Mouse (Mus musculus) midbrain, embryonic 12.5 days (tissue): ENCODE data around the gene Caskin2. TPM values are rescaled to one million over a fixed set of nuclear protein-coding genes. Genes with fewer than 3 reads are reported as not detected.

ENCODE experiments used
- ATAC-seq: fragments of 200-750 bp; cut with Nextera tagmentation; 2 replicates; pipeline ENCODE4 v1.8.0; 2017; ENCODE audit warnings: low read depth, moderate TSS enrichment, moderate library complexity; ENCODE audit not compliant: low FRiP score
- H3K27ac ChIP-seq: fragments of 300-500 bp; sonication (generic); replicated peaks from 2 replicates; pipeline ENCODE4 v1.5.1; 2016; ENCODE audit warnings: mild to moderate bottlenecking
- H3K27me3 ChIP-seq: fragments of 300-500 bp; sonication (generic); 2 replicates; pipeline ENCODE4 v1.6.1; 2016; ENCODE audit warnings: mild to moderate bottlenecking
- H3K36me3 ChIP-seq: fragments of 300-500 bp; sonication (generic); 2 replicates; pipeline ENCODE4 v1.6.1; 2016
- H3K4me1 ChIP-seq: fragments of 300-500 bp; sonication (generic); 2 replicates; pipeline ENCODE4 v1.6.1; 2016
- H3K4me2 ChIP-seq: fragments of 300-500 bp; sonication (generic); replicated peaks from 2 replicates; pipeline ENCODE4 v1.6.1; 2016; ENCODE audit warnings: mild to moderate bottlenecking, moderate library complexity
- H3K4me3 ChIP-seq: fragments of 300-500 bp; sonication (generic); 2 replicates; pipeline ENCODE4 v1.5.1; 2016; ENCODE audit warnings: mild to moderate bottlenecking
- H3K9ac ChIP-seq: fragments of 300-500 bp; sonication (generic); replicated peaks from 2 replicates; pipeline ENCODE4 v1.6.1; 2016; ENCODE audit warnings: mild to moderate bottlenecking, moderate library complexity
- H3K9me3 ChIP-seq: fragments of 300-500 bp; sonication (generic); 2 replicates; pipeline ENCODE4 v1.6.1; 2016; ENCODE audit warnings: mild to moderate bottlenecking
- WGBS: fragments of 180-500 bp; shearing (Covaris S2); methylation state at CpG from one replicate; pipeline ENCODE4 v1.1.7; 2016; 5-methylcytosine and 5-hydroxymethylcytosine counted together
- polyA plus RNA-seq: library from polyadenylated mRNA; unstranded; fragments of >200 nt; fragmentation: Nextera tagmentation; extraction: Ambion mirVana; gene quantifications from 2 replicates; pipeline ENCODE4 v1.2.1, GENCODE M21; 2016

The Caskin2 gene
- polyA plus RNA-seq, 1 experiment from 2014 or later, result 15.5 TPM

- Histone ChIP-seq H3K4me1 (peaks cover 20% of the 10 kb centered on the region), H3K27me3 (peaks cover 89% of the 10 kb centered on the region), H3K36me3 (no peaks in the 10 kb centered on the region), H3K9ac (no peak overlapping the region), H3K27ac (no peak overlapping the region), H3K4me2 (no peak overlapping the region), H3K4me3 (no peak overlapping the region), H3K9me3 (no peaks in the 10 kb centered on the region)
- 66% methylated on average over 4 of the region's 4 CpGs for WGBS
- ATAC-seq, result no peak
Observed at GRCm38 (mm10) chr11:115829036-115829435, 15.6 kb upstream of the Caskin2 start.

DNA sequence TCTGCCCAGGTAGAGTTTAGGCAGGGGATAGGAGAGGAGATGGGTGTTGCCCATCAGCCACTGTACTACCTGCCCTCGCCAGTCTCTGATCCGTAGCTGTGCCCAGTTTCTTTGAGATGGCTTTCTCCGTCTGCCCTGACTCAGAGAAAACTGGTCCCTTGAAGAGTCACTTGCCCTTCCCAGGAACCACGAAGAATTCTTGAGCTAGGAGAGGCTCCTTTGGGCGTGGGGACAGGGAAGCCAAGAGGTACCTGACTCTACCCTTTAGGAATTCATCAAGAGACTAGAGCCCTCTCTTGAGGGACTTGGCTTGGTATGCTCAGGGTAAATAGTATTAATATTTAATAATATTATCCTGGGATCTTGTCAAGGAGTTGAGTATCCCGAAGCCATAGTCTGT is 14.2 kb upstream of the Caskin2 start:
- Histone ChIP-seq H3K4me3 (no peak overlapping the region), H3K27ac (no peak overlapping the region), H3K4me1 (peaks cover 23% of the 10 kb centered on the region), H3K4me2 (no peak overlapping the region), H3K9me3 (no peaks in the 10 kb centered on the region), H3K36me3 (peaks cover 2% of the 10 kb centered on the region; the same call in 1 of the 2 replicates), H3K27me3 (peaks cover 99% of the 10 kb centered on the region), H3K9ac (no peak overlapping the region)
- no peak for ATAC-seq
- WGBS, result 84% methylated on average over 6 of the region's 6 CpGs

GRCm38 (mm10) chr11:115826487-115826886 is 13.0 kb upstream of the Caskin2 start:
- H3K9ac ChIP-seq, result no peak overlapping the region
- peaks cover 95% of the 10 kb centered on the region for H3K27me3 ChIP-seq
- no peak overlapping the region for H3K27ac ChIP-seq
- H3K4me1 ChIP-seq, result peaks cover 20% of the 10 kb centered on the region
- H3K4me3 ChIP-seq, result no peak overlapping the region
- ATAC-seq, result no peak
- H3K4me2 ChIP-seq, result no peak overlapping the region
- WGBS, result 42% methylated on average over 5 of the region's 5 CpGs
- H3K36me3 ChIP-seq, result peaks cover 13% of the 10 kb centered on the region
- no peaks in the 10 kb centered on the region for H3K9me3 ChIP-seq

DNA sequence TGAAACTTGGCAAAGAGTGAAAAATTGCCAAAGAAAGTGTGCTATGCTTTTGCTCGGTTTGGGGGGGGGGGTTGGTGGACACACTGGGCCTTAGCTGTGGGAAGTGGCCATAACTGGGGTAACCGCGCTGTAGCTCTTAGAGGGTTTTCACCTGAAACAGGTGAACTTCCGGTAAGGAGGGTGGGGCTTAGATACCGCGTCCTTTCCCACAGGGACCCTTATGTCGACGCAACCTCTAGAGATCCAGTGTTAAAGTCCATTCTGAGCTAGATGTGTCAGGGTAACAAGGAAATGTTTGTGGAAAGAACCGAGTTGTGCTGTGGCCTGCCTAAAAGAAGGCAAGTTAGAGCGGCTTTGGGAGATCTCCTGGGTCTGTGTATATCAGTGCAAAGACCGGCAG is 11.4 kb upstream of the Caskin2 start:
- H3K27me3 ChIP-seq, result peaks cover 78% of the 10 kb centered on the region
- peak overlapping the region; percentile 66; the same call in 1 of the 2 replicates for H3K4me3 ChIP-seq

GRCm38 (mm10) chr11:115823774-115824740 is 10.6 kb upstream of the Caskin2 start, which contains the start of gene Llgl2:
Llgl2 (plus strand) TSS chr11:115824049.
- Histone ChIP-seq H3K27me3 (peaks cover 71% of the 10 kb centered on the region), H3K27ac (no peak within 1 kb of the TSS), H3K9ac (peak within 1 kb of the TSS; percentile 58), H3K36me3 (peaks cover 33% of the 10 kb centered on the region), H3K4me3 (peak within 1 kb of the TSS; percentile 66), H3K9me3 (no peaks in the 10 kb centered on the region), H3K4me2 (peak within 1 kb of the TSS; percentile 94), H3K4me1 (peaks cover 17% of the 10 kb centered on the region)
- ATAC-seq, result peak; percentile 93
- WGBS, result under 1% methylated on average over 87 of the region's 87 CpGs

More for the DNA sequence above, 11.4 kb upstream of the Caskin2 start:
- Histone ChIP-seq H3K9me3 (no peaks in the 10 kb centered on the region), H3K4me1 (peaks cover 17% of the 10 kb centered on the region), H3K4me2 (peak overlapping the region; percentile 94), H3K9ac (no peak overlapping the region), H3K36me3 (peaks cover 29% of the 10 kb centered on the region), H3K27ac (no peak overlapping the region)
- ATAC-seq, result no peak
- WGBS, result 16% methylated on average over 11 of the region's 11 CpGs

GRCm38 (mm10) chr11:115821001-115821400 is 7.6 kb upstream of the Caskin2 start:
- 90% methylated on average over 4 of the region's 4 CpGs for WGBS
- ATAC-seq, result no peak
- peaks cover 50% of the 10 kb centered on the region for H3K36me3 ChIP-seq

DNA sequence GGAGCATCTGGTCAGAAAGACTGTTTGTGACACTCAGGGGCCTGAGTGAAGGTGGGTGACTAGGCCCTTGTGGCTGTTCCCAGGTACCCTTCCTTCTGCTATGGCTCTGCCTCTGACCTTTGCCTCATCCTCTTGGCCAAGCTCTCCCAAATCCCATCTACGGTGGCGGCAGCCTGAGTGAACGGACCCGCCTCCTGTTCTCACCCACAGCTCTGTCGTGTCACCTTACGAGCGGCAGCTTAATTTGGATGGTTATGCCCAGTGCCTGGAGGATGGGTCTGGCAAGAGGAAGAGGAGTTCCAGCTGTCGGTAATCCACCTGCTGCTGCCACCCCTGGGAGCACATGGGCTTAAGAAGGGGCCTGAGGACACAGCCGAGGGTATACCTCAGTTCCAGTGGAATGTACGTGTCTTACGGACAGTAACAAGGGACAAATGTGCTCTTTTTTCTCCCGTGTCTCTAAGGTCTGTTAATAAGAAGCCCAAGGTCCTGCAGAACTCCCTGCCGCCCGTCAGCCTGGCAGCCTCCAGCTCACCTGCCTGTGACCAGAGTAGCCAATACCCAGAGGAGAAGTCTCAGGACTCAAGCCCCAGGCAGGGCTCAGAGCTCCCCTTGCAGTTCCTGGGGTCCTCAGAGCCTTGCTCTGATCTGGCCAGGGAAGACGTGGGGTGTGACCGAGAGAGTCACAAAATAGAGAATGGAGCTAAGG is 6.6 kb upstream of the Caskin2 start:
- Histone ChIP-seq H3K9ac (no peak overlapping the region), H3K4me2 (no peak overlapping the region), H3K27me3 (peaks cover 31% of the 10 kb centered on the region), H3K9me3 (no peaks in the 10 kb centered on the region), H3K27ac (no peak overlapping the region), H3K4me1 (peaks cover 26% of the 10 kb centered on the region), H3K4me3 (no peak overlapping the region), H3K36me3 (peaks cover 50% of the 10 kb centered on the region)
- 94% methylated on average over 16 of the region's 16 CpGs for WGBS
- ATAC-seq, result no peak

More at GRCm38 (mm10) chr11:115821001-115821400, 7.6 kb upstream of the Caskin2 start:
- H3K9ac ChIP-seq, result no peak overlapping the region
- no peak overlapping the region for H3K4me2 ChIP-seq
- H3K27ac ChIP-seq, result no peak overlapping the region
- peaks cover 41% of the 10 kb centered on the region for H3K27me3 ChIP-seq
- peaks cover 17% of the 10 kb centered on the region for H3K4me1 ChIP-seq
- no peak overlapping the region for H3K4me3 ChIP-seq
- no peaks in the 10 kb centered on the region for H3K9me3 ChIP-seq

DNA sequence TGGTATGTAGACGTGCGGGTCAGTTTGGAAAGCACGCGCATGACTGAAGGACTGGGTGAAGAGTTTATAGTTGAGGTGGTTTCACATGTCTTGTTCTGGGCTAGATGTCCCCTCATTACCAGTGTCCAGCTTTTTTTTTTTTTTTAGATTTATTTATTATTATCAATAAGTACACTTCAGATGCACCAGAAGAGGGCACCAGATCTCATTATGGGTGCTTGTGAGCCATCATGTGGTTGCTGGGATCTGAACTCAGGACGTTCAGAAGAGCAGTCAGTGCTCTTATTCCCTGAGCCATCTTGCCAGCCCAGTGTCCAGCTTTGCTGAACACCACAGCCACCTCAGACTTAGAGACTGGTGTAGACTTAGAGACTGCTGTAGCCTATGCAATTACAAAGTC is 3.9 kb upstream of the Caskin2 start:
- Histone ChIP-seq H3K4me3 (no peak overlapping the region), H3K27ac (no peak overlapping the region), H3K27me3 (peaks cover 4% of the 10 kb centered on the region; the same call in 1 of the 2 replicates), H3K4me2 (no peak overlapping the region), H3K36me3 (peaks cover 45% of the 10 kb centered on the region), H3K9ac (no peak overlapping the region), H3K4me1 (peaks cover 21% of the 10 kb centered on the region), H3K9me3 (no peaks in the 10 kb centered on the region)
- no peak for ATAC-seq
- WGBS, result 91% methylated on average over 5 of the region's 5 CpGs

DNA sequence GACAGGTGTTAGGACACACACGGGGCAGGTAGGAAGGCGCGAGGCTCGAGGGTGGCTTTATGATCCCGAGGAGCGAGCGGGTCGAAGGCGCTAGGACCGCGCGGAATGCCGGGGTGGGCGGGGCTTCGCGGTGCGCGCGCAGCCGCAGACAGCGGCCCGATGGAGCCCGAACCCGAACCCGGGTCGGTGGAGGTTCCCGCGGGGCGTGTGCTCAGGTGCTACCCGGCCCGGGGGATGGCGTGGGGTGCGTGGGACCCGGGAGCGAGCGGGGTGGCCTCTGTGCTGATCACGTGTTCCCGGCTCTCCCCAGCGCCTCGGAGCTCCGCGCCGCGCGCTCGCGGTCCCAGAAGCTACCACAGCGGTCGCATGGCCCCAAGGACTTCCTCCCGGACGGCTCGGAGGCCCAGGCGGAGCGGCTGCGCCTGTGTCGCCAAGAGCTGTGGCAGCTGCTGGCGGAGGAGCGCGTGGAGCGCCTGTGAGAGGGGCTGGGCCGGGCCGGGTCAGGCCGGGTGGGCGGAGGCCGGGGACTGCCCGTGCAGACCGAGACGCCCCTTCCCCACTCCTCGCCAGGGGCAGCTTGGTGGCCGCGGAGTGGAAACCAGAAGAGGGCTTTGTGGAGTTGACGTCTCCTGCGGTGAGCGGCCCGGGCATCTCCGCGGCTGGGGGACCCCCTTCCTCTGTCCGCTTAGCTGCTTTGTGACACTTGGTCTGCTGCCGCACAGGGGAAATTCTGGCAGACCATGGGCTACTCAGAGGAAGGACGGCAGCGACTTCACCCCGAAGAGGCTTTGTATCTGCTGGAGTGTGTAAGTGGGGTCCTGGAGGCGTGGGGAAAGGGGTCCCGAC is 1.4 kb upstream of the Caskin2 start, which contains the start of gene Tsen54:
Gene Tsen54 (plus strand): TSS at position 120 of the 846 bp plus-strand sequence.
- peak within 1 kb of the TSS; percentile 84 for H3K27ac ChIP-seq
- H3K4me1 ChIP-seq, result peaks cover 45% of the 10 kb centered on the region
- peak within 1 kb of the TSS; percentile 94 for H3K4me3 ChIP-seq
- peak within 1 kb of the TSS; percentile 93 for H3K9ac ChIP-seq
- no peaks in the 10 kb centered on the region for H3K27me3 ChIP-seq
- peaks cover 37% of the 10 kb centered on the region for H3K36me3 ChIP-seq
- WGBS, result under 1% methylated on average over 82 of the region's 84 CpGs
- ATAC-seq, result peak; percentile 50
- H3K9me3 ChIP-seq, result no peaks in the 10 kb centered on the region
- peak within 1 kb of the TSS; percentile 90 for H3K4me2 ChIP-seq

DNA sequence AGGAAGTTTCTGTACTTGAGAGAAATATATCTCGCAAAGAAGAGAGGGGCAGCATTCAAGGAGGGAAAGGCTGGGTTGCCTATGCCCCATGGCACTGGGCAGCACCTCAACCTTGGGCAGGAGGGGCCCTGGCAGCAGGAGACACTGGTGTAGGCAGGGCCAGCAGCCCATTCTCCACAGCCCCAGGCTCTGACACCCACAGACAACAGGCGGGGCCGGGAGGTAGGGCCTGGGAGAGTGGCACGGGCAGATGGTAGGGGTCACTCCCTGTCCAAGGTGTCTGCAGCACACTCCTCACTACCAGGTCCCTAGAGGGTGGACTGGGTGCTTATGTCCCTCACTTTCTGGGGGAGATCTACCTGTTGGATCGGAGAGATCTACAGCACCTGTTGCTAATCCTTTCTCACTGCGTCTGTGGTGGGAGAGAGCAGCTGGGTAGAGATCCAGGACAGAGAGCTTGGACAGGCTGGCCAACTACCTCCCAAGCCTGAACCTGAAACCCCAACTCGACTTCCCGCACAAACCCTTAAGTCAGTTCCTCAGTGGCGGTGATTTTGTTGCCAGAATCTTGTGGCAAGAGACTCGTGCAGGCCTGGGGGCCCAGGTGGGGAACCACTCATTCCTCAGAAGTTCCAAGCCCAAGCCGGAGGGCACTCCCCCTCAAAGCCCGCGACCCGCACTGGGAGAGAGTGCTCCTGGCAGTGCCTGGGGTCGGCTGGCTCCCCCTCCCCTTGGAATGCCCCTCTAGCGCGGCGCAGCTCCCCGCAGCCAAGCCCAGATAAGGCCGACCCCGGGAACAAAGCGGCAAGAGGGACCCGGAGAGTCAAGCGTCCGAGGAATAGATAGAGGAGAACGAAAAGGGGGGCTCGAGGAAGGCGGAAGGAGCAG is 662 bp downstream of the Caskin2 start:
- H3K4me1 ChIP-seq, result peaks cover 66% of the 10 kb centered on the region

More for the DNA sequence above, 662 bp downstream of the Caskin2 start:
- Histone ChIP-seq H3K9me3 (no peaks in the 10 kb centered on the region), H3K4me3 (peak overlapping the region; percentile 94), H3K36me3 (peaks cover 27% of the 10 kb centered on the region), H3K27ac (peak overlapping the region; percentile 60), H3K9ac (peak overlapping the region; percentile 76), H3K4me2 (peak overlapping the region; percentile 90), H3K27me3 (no peaks in the 10 kb centered on the region)
- 4% methylated on average over 28 of the region's 28 CpGs for WGBS
- peak; percentile 44 for ATAC-seq
